Mouse (Mus musculus) heart, postnatal 25 days (tissue): ENCODE data around the gene Ubqln1. TPM values are rescaled to one million over a fixed set of nuclear protein-coding genes. Genes with fewer than 3 reads are reported as not detected.

Experiments
- total RNA-seq, 2 experiments: library from RNA; stranded (reverse); gene quantifications; 2 replicates each; pipeline ENCODE4 v1.2.3; 2021

Gene Ubqln1
- total RNA-seq, 2 experiments from 2014 or later: 48.2 to 50.2 TPM

Other genes starting within 250 kb of the Ubqln1 start
- gene Klhl3, start 102.1 kb downstream of the Ubqln1 start, total RNA-seq: 1 to 10 TPM; 2.6 TPM
- gene Hnrnpa0, start 87.1 kb downstream of the Ubqln1 start, total RNA-seq: 10 to 100 TPM; 64.3 to 70.2 TPM
- gene Idnk, start 58.0 kb downstream of the Ubqln1 start, total RNA-seq: 10 to 100 TPM; 23.2 to 24.3 TPM
- 10 to 100 TPM; 20.7 to 21.9 TPM for gene Gkap1, start 60.0 kb upstream of the Ubqln1 start, total RNA-seq
- gene Kif27, start 143.5 kb upstream of the Ubqln1 start, total RNA-seq: under 1 TPM; 0.08 to 0.13 TPM
- gene 2210016F16Rik, start 169.6 kb upstream of the Ubqln1 start, total RNA-seq: 10 to 100 TPM; 14.4 to 14.6 TPM
- 10 to 100 TPM in 1 of 2 experiments, 1 to 10 TPM in 1; 8.3 to 10.0 TPM for gene Rmi1, start 186.6 kb upstream of the Ubqln1 start, total RNA-seq
- 100 to 1,000 TPM; 407 to 495 TPM for gene Hnrnpk, start 187.7 kb upstream of the Ubqln1 start, total RNA-seq